Mouse (Mus musculus): ENCODE measurements around the gene Mrps18c. TPM values are rescaled to one million over a fixed set of nuclear protein-coding genes. Genes with fewer than 3 reads are reported as not detected.

The Mrps18c gene
- polyA plus RNA-seq (2015; fragmentation: Nextera tagmentation; extraction: Ambion mirVana), result 131 and 146 TPM in 2 replicates

DNA sequence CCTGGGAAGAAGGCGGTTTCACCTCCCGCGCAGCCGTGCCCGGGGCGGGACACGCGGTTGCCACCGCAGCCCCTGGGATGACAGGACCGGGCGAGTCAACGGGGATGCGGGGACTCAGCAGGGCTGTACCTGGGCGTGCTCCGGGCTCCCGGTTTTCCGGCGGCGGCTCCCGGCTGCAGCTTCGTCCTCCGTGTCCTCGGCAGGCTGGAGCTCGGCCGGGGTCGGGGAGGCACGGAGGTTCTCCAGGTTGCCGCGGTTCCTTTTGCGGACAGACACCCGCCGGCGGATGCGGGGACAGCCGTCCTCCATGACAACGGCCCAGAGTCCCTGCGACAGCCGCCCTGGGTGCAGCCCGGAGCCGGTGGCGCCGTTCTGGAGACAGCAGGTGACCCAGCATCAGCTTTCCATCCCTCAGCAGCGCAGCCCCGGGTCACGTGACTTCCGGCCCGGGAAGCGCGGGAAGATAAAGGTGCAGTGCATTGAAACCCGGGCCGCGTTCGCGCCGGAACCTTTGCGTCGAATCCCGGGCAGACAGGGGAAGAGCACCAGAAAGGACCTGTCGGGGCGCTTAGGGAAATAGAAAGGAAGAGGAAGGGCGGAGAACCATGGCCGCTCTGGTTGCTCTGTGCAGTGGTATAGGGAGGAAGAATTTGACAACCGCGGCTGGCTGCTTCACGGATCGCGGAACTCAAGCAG is at the start of gene Mrps18c, which contains the start of gene Helq:
Gene Mrps18c, plus strand, starts transcription at position 463 of the 696 bp plus-strand sequence.
Gene Helq, minus strand, starts transcription at position 434 of the 696 bp plus-strand sequence.
- Histone ChIP-seq H3K4me1 (replicated peaks; ENCODE audit: control insufficient read depth, insufficient read depth, low read length) (peaks cover 12% of the 10 kb centered on the region), H3K36me3 (ENCODE audit: control insufficient read depth, insufficient read depth) (peaks cover 9% of the 10 kb centered on the region), H3K9me3 (ENCODE audit: control insufficient read depth, low read length) (no peaks in the 10 kb centered on the region), H3K27me3 (replicated peaks; ENCODE audit: control insufficient read depth, insufficient read depth, low read length) (no peaks in the 10 kb centered on the region), H3K4me2 (ENCODE audit: low read length) (peak within 1 kb of the TSS; percentile 89), H3K9ac (replicated peaks; ENCODE audit: low read depth, low read length) (peak within 1 kb of the TSS; percentile 91), H3K4me3 (replicated peaks; ENCODE audit: low read length) (peak within 1 kb of the TSS; percentile 92), H3K27ac (ENCODE audit: low read length) (peak within 1 kb of the TSS; percentile 56)
- ATAC-seq, result peak; percentile 98
- under 1% methylated on average over 59 of the region's 67 CpGs for WGBS

DNA sequence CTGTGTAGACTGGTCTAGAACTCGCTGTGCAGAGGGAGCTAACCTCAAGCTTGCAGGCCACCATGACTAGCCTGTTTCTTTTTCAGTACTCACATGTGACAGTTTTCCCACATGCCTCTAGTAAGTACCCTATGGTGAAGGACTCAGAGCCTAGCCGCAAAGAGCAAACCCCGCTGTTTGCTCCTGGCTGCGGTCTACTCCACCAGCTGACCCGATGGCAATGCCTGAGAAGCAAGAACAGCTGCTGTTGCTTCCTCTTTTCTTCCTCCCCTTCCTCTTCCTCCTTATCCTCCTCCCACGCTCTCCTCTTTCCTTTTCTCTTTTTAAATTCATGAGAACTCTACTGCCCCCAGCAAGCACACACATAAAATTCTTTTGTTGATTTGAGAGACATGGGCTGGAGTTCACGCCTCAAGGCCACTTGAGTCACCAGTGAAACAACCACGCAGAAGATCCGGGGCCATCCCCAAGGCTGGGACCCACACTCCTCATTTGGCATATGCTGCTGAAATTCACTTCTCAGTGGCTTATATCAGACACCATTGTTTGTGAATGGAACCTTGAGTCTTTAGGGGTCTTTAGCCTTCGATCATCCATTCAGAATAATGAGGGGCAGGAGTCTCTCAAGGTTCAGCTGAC is 47.7 kb upstream of the Mrps18c start:
- Histone ChIP-seq H3K4me1 (replicated peaks; ENCODE audit: control insufficient read depth, insufficient read depth, low read length) (no peaks in the 10 kb centered on the region), H3K36me3 (ENCODE audit: control insufficient read depth, insufficient read depth) (no peaks in the 10 kb centered on the region), H3K4me2 (ENCODE audit: low read length) (no peak overlapping the region), H3K27ac (ENCODE audit: low read length) (no peak overlapping the region), H3K4me3 (replicated peaks; ENCODE audit: low read length) (no peak overlapping the region), H3K27me3 (replicated peaks; ENCODE audit: control insufficient read depth, insufficient read depth, low read length) (no peaks in the 10 kb centered on the region), H3K9me3 (ENCODE audit: control insufficient read depth, low read length) (no peaks in the 10 kb centered on the region), H3K9ac (replicated peaks; ENCODE audit: low read depth, low read length) (no peak overlapping the region)
- ATAC-seq, result no peak
- WGBS, result 83% methylated on average over 10 of the region's 10 CpGs

DNA sequence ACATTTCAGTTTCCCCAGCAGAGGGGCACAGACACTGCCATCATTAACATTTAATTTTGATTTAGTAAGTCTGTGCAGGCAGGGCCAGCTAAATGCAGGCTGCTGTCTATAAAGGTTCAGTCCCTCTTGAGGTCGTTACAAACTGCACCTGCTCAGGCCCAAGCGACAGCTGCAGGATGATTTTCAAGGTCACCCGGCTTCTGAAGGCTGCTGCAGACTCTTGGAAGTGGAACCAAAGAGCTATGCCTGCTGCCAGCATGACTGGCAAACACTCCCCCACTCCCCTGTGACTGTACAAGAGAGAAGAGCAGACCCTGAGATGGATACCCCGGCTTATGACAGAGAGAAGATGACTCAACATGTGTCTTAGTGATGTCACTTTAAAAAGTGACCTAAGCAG is 46.8 kb upstream of the Mrps18c start:
- Histone ChIP-seq H3K27ac (ENCODE audit: low read length) (no peak overlapping the region), H3K27me3 (replicated peaks; ENCODE audit: control insufficient read depth, insufficient read depth, low read length) (no peaks in the 10 kb centered on the region), H3K4me2 (ENCODE audit: low read length) (no peak overlapping the region), H3K4me1 (replicated peaks; ENCODE audit: control insufficient read depth, insufficient read depth, low read length) (no peaks in the 10 kb centered on the region), H3K36me3 (ENCODE audit: control insufficient read depth, insufficient read depth) (no peaks in the 10 kb centered on the region), H3K4me3 (replicated peaks; ENCODE audit: low read length) (no peak overlapping the region), H3K9ac (replicated peaks; ENCODE audit: low read depth, low read length) (no peak overlapping the region), H3K9me3 (ENCODE audit: control insufficient read depth, low read length) (no peaks in the 10 kb centered on the region)
- 51% methylated on average over 4 of the region's 4 CpGs for WGBS
- ATAC-seq, result no peak

DNA sequence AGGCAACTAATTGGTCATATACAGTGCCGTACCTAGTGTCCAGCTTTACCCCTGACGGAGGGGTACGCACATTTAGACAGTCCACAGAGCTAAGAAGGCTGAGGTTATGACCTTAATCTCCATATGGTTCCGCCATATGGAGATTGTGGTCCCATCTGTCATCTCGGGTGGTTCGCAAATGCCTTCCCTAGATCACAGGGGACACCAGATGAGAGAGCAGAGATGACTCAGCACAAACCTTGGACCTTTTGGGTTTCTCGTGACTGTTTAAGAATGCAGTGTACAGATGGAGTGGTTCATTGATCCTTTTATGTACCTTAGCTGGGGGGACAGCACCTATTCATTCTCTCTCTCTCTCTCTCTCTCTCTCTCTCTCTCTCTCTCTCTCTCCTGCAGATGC is 45.0 kb upstream of the Mrps18c start:
- no peak overlapping the region for H3K9ac ChIP-seq (replicated peaks; ENCODE audit: low read depth, low read length)
- H3K27ac ChIP-seq (ENCODE audit: low read length), result no peak overlapping the region
- no peaks in the 10 kb centered on the region for H3K4me1 ChIP-seq (replicated peaks; ENCODE audit: control insufficient read depth, insufficient read depth, low read length)
- no peak overlapping the region for H3K4me2 ChIP-seq (ENCODE audit: low read length)
- no peaks in the 10 kb centered on the region for H3K36me3 ChIP-seq (ENCODE audit: control insufficient read depth, insufficient read depth)
- ATAC-seq, result no peak
- H3K27me3 ChIP-seq (replicated peaks; ENCODE audit: control insufficient read depth, insufficient read depth, low read length), result no peaks in the 10 kb centered on the region
- WGBS, result 75% methylated on average over 7 of the region's 7 CpGs
- no peak overlapping the region for H3K4me3 ChIP-seq (replicated peaks; ENCODE audit: low read length)
- H3K9me3 ChIP-seq (ENCODE audit: control insufficient read depth, low read length), result no peaks in the 10 kb centered on the region

DNA sequence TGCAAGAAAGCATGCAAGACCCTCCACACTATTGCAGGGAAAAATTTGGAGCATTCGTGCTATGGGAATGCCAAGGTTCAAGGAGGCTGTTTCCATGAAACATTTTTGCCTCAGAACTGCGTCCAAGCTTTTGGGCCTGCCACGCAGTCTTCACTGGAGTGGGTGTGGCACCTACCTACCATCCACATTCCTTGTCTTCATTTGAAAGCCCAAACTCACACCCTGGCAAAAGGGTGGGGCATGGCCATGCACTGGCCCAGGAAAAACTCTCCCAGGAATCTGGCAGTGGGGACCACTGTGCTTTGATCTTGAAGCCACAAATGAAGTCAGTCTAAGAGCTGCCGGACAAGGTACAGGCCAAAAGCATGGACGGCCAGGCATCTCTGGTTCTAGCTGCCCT is 40.3 kb upstream of the Mrps18c start:
- ATAC-seq, result no peak
- WGBS, result 93% methylated on average over 5 of the region's 5 CpGs
- H3K4me1 ChIP-seq (replicated peaks; ENCODE audit: control insufficient read depth, insufficient read depth, low read length), result no peaks in the 10 kb centered on the region
- no peak overlapping the region for H3K27ac ChIP-seq (ENCODE audit: low read length)
- H3K9me3 ChIP-seq (ENCODE audit: control insufficient read depth, low read length), result no peaks in the 10 kb centered on the region
- peaks cover 7% of the 10 kb centered on the region for H3K36me3 ChIP-seq (ENCODE audit: control insufficient read depth, insufficient read depth)
- H3K27me3 ChIP-seq (replicated peaks; ENCODE audit: control insufficient read depth, insufficient read depth, low read length), result no peaks in the 10 kb centered on the region
- H3K4me3 ChIP-seq (replicated peaks; ENCODE audit: low read length), result no peak overlapping the region
- H3K4me2 ChIP-seq (ENCODE audit: low read length), result no peak overlapping the region
- no peak overlapping the region for H3K9ac ChIP-seq (replicated peaks; ENCODE audit: low read depth, low read length)

DNA sequence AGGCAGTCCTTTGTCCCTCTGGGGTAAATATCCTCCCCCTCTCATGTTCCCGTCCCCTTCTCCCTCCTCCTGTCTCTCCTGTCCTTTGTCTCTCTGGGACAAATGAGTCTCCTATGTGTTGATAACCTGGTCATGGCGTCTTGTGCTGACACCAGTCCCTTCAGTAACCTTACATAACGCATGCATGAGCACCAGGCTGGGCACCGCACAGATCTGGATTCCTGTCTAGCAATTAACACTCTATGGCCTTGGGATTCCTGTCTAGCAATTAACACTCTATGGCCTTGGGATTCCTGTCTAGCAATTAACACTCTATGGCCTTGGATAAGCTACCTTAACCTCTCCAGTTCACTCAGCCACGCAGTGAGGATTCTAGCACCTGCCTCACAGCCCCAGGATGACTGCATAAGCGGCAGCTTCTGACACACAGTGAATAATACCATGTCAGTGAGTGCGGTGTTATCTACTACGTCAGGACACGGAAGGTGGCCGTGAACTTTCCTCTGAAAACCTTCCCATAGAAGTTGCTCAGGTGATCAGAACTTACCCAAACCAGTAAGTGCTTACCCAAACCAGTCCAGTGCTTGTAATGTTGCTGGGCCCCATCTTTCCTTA is 38.3 kb upstream of the Mrps18c start:
- Histone ChIP-seq H3K4me1 (replicated peaks; ENCODE audit: control insufficient read depth, insufficient read depth, low read length) (no peaks in the 10 kb centered on the region), H3K4me2 (ENCODE audit: low read length) (no peak overlapping the region), H3K9me3 (ENCODE audit: control insufficient read depth, low read length) (no peaks in the 10 kb centered on the region), H3K36me3 (ENCODE audit: control insufficient read depth, insufficient read depth) (peaks cover 22% of the 10 kb centered on the region), H3K9ac (replicated peaks; ENCODE audit: low read depth, low read length) (no peak overlapping the region), H3K4me3 (replicated peaks; ENCODE audit: low read length) (no peak overlapping the region), H3K27ac (ENCODE audit: low read length) (no peak overlapping the region), H3K27me3 (replicated peaks; ENCODE audit: control insufficient read depth, insufficient read depth, low read length) (no peaks in the 10 kb centered on the region)
- 79% methylated on average over 10 of the region's 10 CpGs for WGBS
- no peak for ATAC-seq

DNA sequence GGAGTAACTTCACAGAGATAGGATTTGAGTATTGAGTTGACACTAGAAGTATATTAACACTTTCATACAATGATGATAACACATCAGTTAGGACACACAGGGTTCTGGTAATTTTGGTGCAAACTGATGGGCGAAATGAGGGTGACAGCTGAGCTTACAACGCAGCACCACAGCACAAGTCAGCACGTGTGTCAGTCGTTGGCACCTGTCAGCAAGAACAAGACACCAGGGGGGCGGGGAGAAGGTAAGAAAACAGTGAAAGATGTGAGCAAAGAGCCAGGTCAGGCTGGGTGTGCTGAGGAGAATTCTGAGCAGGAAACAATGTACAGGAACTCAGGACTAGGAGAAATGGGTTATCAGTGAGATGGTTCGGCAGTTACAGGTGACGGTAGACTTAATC is 36.7 kb upstream of the Mrps18c start:
- Histone ChIP-seq H3K9ac (replicated peaks; ENCODE audit: low read depth, low read length) (no peak overlapping the region), H3K9me3 (ENCODE audit: control insufficient read depth, low read length) (no peaks in the 10 kb centered on the region), H3K27ac (ENCODE audit: low read length) (no peak overlapping the region), H3K4me3 (replicated peaks; ENCODE audit: low read length) (no peak overlapping the region), H3K36me3 (ENCODE audit: control insufficient read depth, insufficient read depth) (peaks cover 22% of the 10 kb centered on the region), H3K4me2 (ENCODE audit: low read length) (no peak overlapping the region), H3K27me3 (replicated peaks; ENCODE audit: control insufficient read depth, insufficient read depth, low read length) (no peaks in the 10 kb centered on the region), H3K4me1 (replicated peaks; ENCODE audit: control insufficient read depth, insufficient read depth, low read length) (no peaks in the 10 kb centered on the region)
- ATAC-seq, result no peak
- 93% methylated on average over 7 of the region's 7 CpGs for WGBS

DNA sequence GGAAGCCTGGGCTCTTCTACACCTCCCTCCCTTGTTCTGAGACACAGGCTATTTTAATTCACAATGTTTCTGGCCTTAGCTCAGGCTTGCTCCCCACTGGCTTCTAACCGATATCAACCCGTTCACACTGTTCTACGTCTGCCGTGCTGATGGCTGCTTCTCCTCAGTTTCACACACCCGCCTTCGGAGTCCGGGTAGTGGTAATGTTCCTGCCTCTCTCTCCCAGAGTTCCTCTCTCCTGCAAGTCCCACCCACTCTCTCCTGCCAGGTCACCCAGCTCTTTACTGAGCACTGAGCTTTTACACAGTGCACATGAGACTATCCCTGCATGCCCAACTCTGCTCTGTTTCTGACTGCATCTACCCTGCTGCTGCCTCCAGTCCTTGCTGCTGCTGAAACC is 32.4 kb upstream of the Mrps18c start:
- Histone ChIP-seq H3K9ac (replicated peaks; ENCODE audit: low read depth, low read length) (no peak overlapping the region), H3K4me2 (ENCODE audit: low read length) (no peak overlapping the region), H3K9me3 (ENCODE audit: control insufficient read depth, low read length) (no peaks in the 10 kb centered on the region), H3K27ac (ENCODE audit: low read length) (no peak overlapping the region), H3K36me3 (ENCODE audit: control insufficient read depth, insufficient read depth) (peaks cover 35% of the 10 kb centered on the region), H3K4me1 (replicated peaks; ENCODE audit: control insufficient read depth, insufficient read depth, low read length) (no peaks in the 10 kb centered on the region), H3K27me3 (replicated peaks; ENCODE audit: control insufficient read depth, insufficient read depth, low read length) (no peaks in the 10 kb centered on the region), H3K4me3 (replicated peaks; ENCODE audit: low read length) (no peak overlapping the region)
- WGBS, result 95% methylated on average over 7 of the region's 7 CpGs
- no peak for ATAC-seq

DNA sequence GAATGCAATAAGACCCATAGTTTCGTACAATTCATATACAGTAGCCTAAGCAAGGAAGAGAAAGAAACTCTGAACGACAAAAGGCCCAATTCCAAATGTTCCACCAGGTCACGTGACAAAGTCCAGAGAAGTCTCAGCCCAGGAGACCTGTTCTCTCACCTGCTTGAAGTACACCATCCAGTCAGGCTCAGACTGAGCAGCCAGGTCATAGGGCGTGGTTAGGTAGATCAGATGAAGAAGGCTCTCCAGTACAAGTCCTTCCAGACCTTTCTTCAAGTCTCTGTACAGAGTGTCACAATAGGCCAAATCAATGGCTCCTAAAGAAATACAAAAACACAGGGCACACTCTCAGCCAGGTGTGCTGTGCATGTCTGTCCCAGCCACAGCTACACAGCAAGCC is 26.9 kb upstream of the Mrps18c start:
- 95% methylated on average over 4 of the region's 4 CpGs for WGBS
- Histone ChIP-seq H3K4me1 (replicated peaks; ENCODE audit: control insufficient read depth, insufficient read depth, low read length) (no peaks in the 10 kb centered on the region), H3K4me3 (replicated peaks; ENCODE audit: low read length) (no peak overlapping the region), H3K27me3 (replicated peaks; ENCODE audit: control insufficient read depth, insufficient read depth, low read length) (no peaks in the 10 kb centered on the region), H3K4me2 (ENCODE audit: low read length) (no peak overlapping the region), H3K36me3 (ENCODE audit: control insufficient read depth, insufficient read depth) (peaks cover 33% of the 10 kb centered on the region), H3K9me3 (ENCODE audit: control insufficient read depth, low read length) (no peaks in the 10 kb centered on the region), H3K27ac (ENCODE audit: low read length) (no peak overlapping the region), H3K9ac (replicated peaks; ENCODE audit: low read depth, low read length) (no peak overlapping the region)
- ATAC-seq, result no peak
